Mouse (Mus musculus) stomach, postnatal 0 days (tissue): ENCODE measurements at regions not wholly inside any gene's neighbourhood (a gene's known extent, or its start where the extent isn't known, plus 50 kb on each side); places are given as distances from the start of the nearest gene placed in this dataset.

Experiments used
- CTCF ChIP-seq: IDR thresholded peaks from 2 replicates; pipeline ENCODE4 v1.5.1; 2016; ENCODE audit warnings: antibody characterized with exemption, low read depth, mild to moderate bottlenecking, moderate library complexity
- EP300 ChIP-seq: optimal IDR thresholded peaks from 2 replicates; pipeline ENCODE3; 2016; ENCODE audit warnings: antibody characterized with exemption

- TF ChIP-seq CTCF (no peak), EP300 (no peak)
Observed at GRCm38 (mm10) chr4:34275372-34275771, 225.4 kb upstream of the Spaca1 start.
